Mouse (Mus musculus) embryonic facial prominence, embryonic 13.5 days (tissue): ENCODE results near the gene Pmf1. TPM values are rescaled to one million over a fixed set of nuclear protein-coding genes. Genes with fewer than 3 reads are reported as not detected.
"Not testable (repeated sequence)": the region's sequence is repeated elsewhere in the genome, so short reads cannot be mapped to it uniquely, and the experiment has no call there.

Experiments
- ATAC-seq: fragments of 200-750 bp; cut with Nextera tagmentation; 2 replicates; pipeline ENCODE4 v1.8.0; 2017; ENCODE audit warnings: low read depth; ENCODE audit not compliant: insufficient number of reproducible peaks, insufficient read depth, low FRiP score, low TSS enrichment
- H3K27ac ChIP-seq: fragments of 300-500 bp; sonication (generic); 2 replicates; pipeline ENCODE4 v1.5.1; 2015; ENCODE audit warnings: moderate library complexity, mild to moderate bottlenecking, inconsistent platforms
- H3K27me3 ChIP-seq: fragments of 300-500 bp; sonication (generic); 2 replicates; pipeline ENCODE4 v1.6.1; 2015; ENCODE audit warnings: mild to moderate bottlenecking, inconsistent platforms
- H3K36me3 ChIP-seq: fragments of 300-500 bp; sonication (generic); 2 replicates; pipeline ENCODE4 v1.6.1; 2015; ENCODE audit warnings: mild to moderate bottlenecking, inconsistent platforms
- H3K4me1 ChIP-seq: fragments of 300-500 bp; sonication (generic); 2 replicates; pipeline ENCODE4 v1.6.1; 2015; ENCODE audit warnings: inconsistent platforms
- H3K4me2 ChIP-seq: fragments of 300-500 bp; sonication (generic); 2 replicates; pipeline ENCODE4 v1.6.1; 2015; ENCODE audit warnings: moderate library complexity, mild to moderate bottlenecking, inconsistent platforms
- H3K4me3 ChIP-seq: fragments of 300-500 bp; sonication (generic); 2 replicates; pipeline ENCODE4 v1.5.1; 2015; ENCODE audit warnings: mild to moderate bottlenecking, inconsistent platforms
- H3K9ac ChIP-seq: fragments of 300-500 bp; sonication (generic); 2 replicates; pipeline ENCODE4 v1.6.1; 2015; ENCODE audit warnings: mild to moderate bottlenecking, inconsistent platforms
- H3K9me3 ChIP-seq: fragments of 300-500 bp; sonication (generic); 2 replicates; pipeline ENCODE4 v1.6.1; 2016; ENCODE audit warnings: inconsistent platforms
- WGBS: fragments of 180-500 bp; shearing (Covaris S2); methylation state at CpG from one replicate; pipeline ENCODE4 v1.1.7; 2015; ENCODE audit warnings: mixed read lengths; 5-methylcytosine and 5-hydroxymethylcytosine counted together
- polyA plus RNA-seq: library from polyadenylated mRNA; unstranded; fragments of >200 nt; fragmentation: Nextera tagmentation; extraction: Ambion mirVana; gene quantifications from 2 replicates; pipeline ENCODE4 v1.2.1, GENCODE M21; 2015

Pmf1 gene
- polyA plus RNA-seq, 1 experiment from 2014 or later = 153 TPM

- 15% methylated on average over 29 of the region's 29 CpGs for WGBS
- Histone ChIP-seq H3K4me2 (peak overlapping the region; percentile 57), H3K36me3 (peaks cover 17% of the 10 kb centered on the region), H3K4me3 (peak overlapping the region; percentile 31), H3K4me1 (peaks cover 29% of the 10 kb centered on the region), H3K27me3 (no peaks in the 10 kb centered on the region), H3K9ac (peak overlapping the region; percentile 58), H3K27ac (no peak overlapping the region; the same call in 1 of the 2 replicates), H3K9me3 (no peaks in the 10 kb centered on the region)
- ATAC-seq = 0 out of 2 replicates have a peak, but pooled peaks have one; percentile 57
Observed at GRCm38 (mm10) chr3:88436395-88437201, 26.5 kb upstream of the Pmf1 start.

- H3K4me2 ChIP-seq = no peak overlapping the region
- 47% methylated on average over 10 of the region's 10 CpGs for WGBS
- peaks cover 17% of the 10 kb centered on the region for H3K36me3 ChIP-seq
- peaks cover 23% of the 10 kb centered on the region for H3K4me1 ChIP-seq
- H3K9ac ChIP-seq = 0 out of 2 replicates have a peak overlapping the region, but pooled peaks have one; percentile 32
- no peak overlapping the region for H3K4me3 ChIP-seq
- no peaks in the 10 kb centered on the region for H3K27me3 ChIP-seq
- no peak for ATAC-seq
- H3K9me3 ChIP-seq = no peaks in the 10 kb centered on the region
- H3K27ac ChIP-seq = no peak overlapping the region
Observed at GRCm38 (mm10) chr3:88435515-88435914, 25.4 kb upstream of the Pmf1 start.

DNA sequence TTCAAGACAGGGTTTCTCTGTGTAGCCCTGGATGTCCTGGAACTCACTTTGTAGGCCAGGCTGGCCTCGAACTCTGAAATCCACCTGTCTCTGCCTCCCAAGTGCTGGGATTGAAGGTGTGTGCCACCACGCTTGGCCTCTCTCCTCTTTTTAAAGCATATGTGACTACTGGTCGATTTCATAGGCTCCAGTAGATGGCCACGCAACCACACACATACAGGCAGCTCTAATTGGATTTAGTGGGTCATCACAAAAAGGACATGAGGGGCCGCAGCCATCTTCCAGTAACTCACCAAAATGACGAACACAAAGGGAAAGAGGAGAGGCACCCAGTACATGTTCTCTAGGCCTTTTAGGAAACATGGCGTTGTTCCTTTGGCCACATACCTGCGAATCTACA is 18.5 kb upstream of the Pmf1 start:
- H3K27ac ChIP-seq, H3K9ac ChIP-seq, H3K4me1 ChIP-seq, H3K4me2 ChIP-seq, ATAC-seq, H3K4me3 ChIP-seq, H3K27me3 ChIP-seq, H3K36me3 ChIP-seq, H3K9me3 ChIP-seq: not testable (repeated sequence)
- WGBS = 69% methylated on average over 8 of the region's 8 CpGs

DNA sequence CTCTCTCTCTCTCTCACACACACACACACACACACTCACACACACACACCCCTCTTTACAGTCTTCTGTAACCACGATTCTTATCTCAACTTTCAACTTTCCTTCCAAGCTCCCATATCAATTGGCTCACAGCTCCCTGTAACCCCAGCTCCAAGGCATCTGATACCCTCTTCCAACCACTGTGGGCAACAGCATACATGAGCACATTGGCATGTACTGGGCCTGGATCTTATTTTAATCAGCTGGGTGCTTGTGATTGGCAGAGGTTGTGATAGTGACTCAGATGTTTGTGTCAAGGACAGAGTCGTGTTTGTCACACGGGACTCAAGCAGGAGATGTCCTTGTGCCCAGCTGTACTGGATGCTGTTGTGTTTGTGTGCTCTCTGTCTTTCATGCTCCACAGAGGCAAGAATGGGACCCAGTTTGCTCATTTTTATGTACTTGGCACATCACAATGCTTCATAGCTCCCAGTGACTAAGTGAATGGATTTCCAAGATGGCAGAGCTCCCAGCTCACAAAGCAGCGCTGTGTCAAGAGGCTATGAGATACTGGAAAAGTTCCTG is 17.3 kb upstream of the Pmf1 start:
- ATAC-seq = no peak
- Histone ChIP-seq H3K4me1 (peaks cover 19% of the 10 kb centered on the region), H3K27me3 (no peaks in the 10 kb centered on the region), H3K9me3 (no peaks in the 10 kb centered on the region), H3K36me3 (no peaks in the 10 kb centered on the region), H3K4me3 (no peak overlapping the region), H3K27ac (no peak overlapping the region), H3K4me2 (no peak overlapping the region), H3K9ac (no peak overlapping the region)
- WGBS = 74% methylated on average over 4 of the region's 4 CpGs

DNA sequence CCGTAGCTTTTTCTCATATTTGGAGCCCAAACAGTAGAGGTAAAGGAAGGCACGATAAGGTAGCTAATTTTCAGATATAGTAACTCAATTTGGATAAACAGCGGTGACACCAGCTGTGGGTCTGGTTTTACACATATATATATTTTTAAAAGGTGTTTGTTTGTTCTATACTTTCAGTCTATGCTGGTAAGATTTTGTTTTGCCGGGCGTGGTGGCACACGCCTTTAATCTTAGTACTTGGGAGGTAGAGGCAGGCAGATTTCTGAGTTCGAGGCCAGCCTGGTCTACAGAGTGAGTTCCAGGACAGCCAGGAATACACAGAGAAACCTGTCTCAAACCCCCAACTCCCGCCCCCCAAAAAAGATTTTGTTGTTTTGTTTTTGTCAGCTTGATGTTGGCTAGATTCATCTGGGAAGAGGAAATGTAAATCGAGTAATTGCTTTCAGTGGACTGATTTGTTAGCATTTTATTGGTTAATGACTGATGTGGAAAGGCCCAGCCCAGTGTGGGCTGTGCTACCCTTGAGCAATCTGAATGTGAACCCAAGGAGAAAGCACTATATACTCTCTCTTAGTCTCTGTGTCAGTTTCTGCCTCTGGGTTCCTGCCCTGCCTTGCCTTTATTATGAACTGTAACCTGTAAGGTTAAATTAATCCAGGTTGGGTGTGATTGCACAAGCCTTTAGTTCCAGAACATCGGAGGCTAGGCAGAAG is 15.7 kb upstream of the Pmf1 start:
- Histone ChIP-seq H3K4me2 (peak overlapping the region; percentile 89; the same call in 1 of the 2 replicates), H3K9ac (no peak overlapping the region), H3K27me3 (no peaks in the 10 kb centered on the region), H3K36me3 (peaks cover 9% of the 10 kb centered on the region), H3K4me1 (peaks cover 23% of the 10 kb centered on the region), H3K4me3 (peak overlapping the region; percentile 75; the same call in 1 of the 2 replicates), H3K27ac (peak overlapping the region; percentile 62; the same call in 1 of the 2 replicates), H3K9me3 (no peaks in the 10 kb centered on the region)
- ATAC-seq = no peak
- 81% methylated on average over 10 of the region's 10 CpGs for WGBS

DNA sequence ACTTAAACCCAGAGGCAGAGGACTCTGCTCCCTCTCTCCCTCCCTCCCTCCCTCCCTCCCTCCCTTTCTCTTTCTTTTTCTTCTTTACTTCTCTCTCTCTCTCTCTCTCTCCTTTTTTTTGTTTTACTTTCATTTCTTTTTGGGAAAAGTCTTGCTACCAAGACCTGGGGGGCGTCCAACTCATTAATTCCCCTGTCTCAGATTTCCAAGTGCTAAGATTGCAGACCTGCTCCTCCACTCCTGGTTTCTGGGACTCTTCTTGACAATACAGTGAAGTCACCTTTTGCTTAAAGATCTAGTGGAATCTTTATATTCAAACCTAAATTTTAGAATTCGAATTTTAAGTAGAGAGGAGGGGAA is 15.2 kb upstream of the Pmf1 start:
- peak overlapping the region; percentile 75 for H3K4me3 ChIP-seq
- H3K27ac ChIP-seq = peak overlapping the region; percentile 62; the same call in 1 of the 2 replicates
- H3K4me1 ChIP-seq = peaks cover 23% of the 10 kb centered on the region
- 6% methylated on average over 2 of the region's 2 CpGs for WGBS
- no peak for ATAC-seq
- no peaks in the 10 kb centered on the region for H3K9me3 ChIP-seq
- H3K4me2 ChIP-seq = peak overlapping the region; percentile 89
- H3K9ac ChIP-seq = no peak overlapping the region
- peaks cover 14% of the 10 kb centered on the region for H3K36me3 ChIP-seq
- no peaks in the 10 kb centered on the region for H3K27me3 ChIP-seq

DNA sequence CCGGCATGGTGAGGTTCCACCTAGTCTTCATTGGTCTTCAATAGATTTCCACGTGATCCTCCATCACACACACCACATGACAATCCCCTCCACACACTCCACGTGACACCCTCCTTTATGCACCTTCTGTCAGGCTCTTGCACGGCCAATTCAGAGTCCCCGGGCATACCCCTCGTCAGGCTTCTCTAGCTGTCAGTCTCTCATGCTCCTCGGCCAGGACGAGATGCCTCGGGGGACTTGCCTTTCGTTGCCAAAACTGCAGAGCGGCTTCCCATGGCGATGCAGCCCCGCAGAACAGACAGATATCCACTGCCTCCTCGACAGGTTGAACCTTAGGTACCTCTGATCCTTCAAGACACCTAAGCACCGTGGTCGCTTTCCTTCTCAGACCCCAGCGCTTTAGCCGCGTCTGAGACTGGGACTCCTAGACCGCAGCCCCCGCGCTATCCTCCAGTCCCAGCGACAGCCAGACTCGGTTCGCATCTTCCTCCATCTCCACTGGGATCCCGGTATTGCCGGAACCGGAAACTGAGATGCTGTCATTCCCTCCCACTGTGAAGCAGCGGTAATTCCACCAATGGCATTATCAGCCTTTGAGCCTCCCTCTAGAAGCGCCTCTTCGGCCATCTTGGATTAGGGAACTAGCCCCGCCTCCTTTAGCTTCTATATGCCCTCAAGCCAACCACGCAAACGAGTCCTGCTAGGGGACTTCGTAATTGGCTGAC is 14.6 kb upstream of the Pmf1 start, which contains the start of gene Slc25a44:
TSS of gene Slc25a44 (minus strand) at position 535 of the 725 bp plus-strand sequence.
- Histone ChIP-seq H3K4me1 (peaks cover 23% of the 10 kb centered on the region), H3K4me2 (peak within 1 kb of the TSS; percentile 89), H3K27ac (peak within 1 kb of the TSS; percentile 62; the same call in 1 of the 2 replicates), H3K27me3 (no peaks in the 10 kb centered on the region), H3K4me3 (peak within 1 kb of the TSS; percentile 75), H3K9me3 (no peaks in the 10 kb centered on the region), H3K9ac (peak within 1 kb of the TSS; percentile 74), H3K36me3 (peaks cover 20% of the 10 kb centered on the region)
- 1% methylated on average over 35 of the region's 35 CpGs for WGBS
- ATAC-seq = peak; percentile 94

DNA sequence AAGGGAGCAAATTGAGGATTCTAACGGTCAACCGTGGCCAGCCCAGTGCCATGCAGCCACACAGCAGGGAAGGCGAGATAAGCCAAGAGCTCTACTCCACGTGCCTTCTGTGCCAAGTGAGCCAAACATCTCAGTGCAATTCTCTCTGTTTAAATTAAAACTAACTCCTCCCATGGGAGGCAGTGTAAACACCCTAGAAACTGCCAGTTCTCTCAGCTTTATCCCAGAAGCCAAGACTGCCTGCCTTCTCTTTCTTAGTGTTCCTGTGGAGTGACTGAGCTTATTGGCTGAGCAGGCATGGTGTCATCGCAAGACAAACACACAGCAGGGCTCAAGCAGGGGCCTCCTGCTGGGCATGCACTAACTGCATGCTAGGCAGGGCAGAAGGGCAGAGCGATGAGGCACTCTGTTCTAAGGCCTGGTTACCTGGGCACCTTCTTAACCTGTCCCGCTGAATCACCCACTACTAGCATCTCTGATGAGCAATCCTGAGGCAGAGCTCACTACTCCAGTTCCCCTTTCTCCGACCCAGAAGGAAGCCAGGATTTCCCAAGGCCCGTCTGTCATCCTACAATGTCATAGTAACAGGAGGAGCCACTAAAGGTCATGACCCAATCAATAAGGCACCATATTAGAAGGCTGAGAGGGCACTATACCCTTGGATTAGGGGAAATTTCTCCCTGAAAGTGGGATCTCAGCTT is 12.0 kb upstream of the Pmf1 start:
- Histone ChIP-seq H3K27me3 (no peaks in the 10 kb centered on the region), H3K4me2 (no peak overlapping the region), H3K36me3 (peaks cover 44% of the 10 kb centered on the region), H3K4me1 (peaks cover 23% of the 10 kb centered on the region), H3K4me3 (no peak overlapping the region), H3K27ac (no peak overlapping the region), H3K9me3 (no peaks in the 10 kb centered on the region), H3K9ac (peak overlapping the region; percentile 46; the same call in 1 of the 2 replicates)
- no peak for ATAC-seq
- WGBS = 47% methylated on average over 9 of the region's 9 CpGs

GRCm38 (mm10) chr3:88420771-88421170 is 10.6 kb upstream of the Pmf1 start:
- no peak overlapping the region for H3K4me3 ChIP-seq
- peaks cover 23% of the 10 kb centered on the region for H3K4me1 ChIP-seq
- H3K9ac ChIP-seq = no peak overlapping the region
- WGBS = 94% methylated on average over 19 of the region's 19 CpGs
- peaks cover 58% of the 10 kb centered on the region for H3K36me3 ChIP-seq
- no peaks in the 10 kb centered on the region for H3K27me3 ChIP-seq
- no peak overlapping the region for H3K27ac ChIP-seq
- H3K4me2 ChIP-seq = no peak overlapping the region
- ATAC-seq = no peak
- H3K9me3 ChIP-seq = no peaks in the 10 kb centered on the region

- H3K36me3 ChIP-seq = peaks cover 83% of the 10 kb centered on the region
- no peaks in the 10 kb centered on the region for H3K9me3 ChIP-seq
- WGBS = 84% methylated on average over 6 of the region's 6 CpGs
- H3K4me3 ChIP-seq = no peak overlapping the region
- peaks cover 10% of the 10 kb centered on the region; the same call in 1 of the 2 replicates for H3K4me1 ChIP-seq
- ATAC-seq = no peak
- H3K4me2 ChIP-seq = no peak overlapping the region
- H3K27me3 ChIP-seq = no peaks in the 10 kb centered on the region
- H3K9ac ChIP-seq = no peak overlapping the region
- H3K27ac ChIP-seq = no peak overlapping the region
Observed at GRCm38 (mm10) chr3:88418016-88418415, 7.9 kb upstream of the Pmf1 start.
